Mouse (Mus musculus) cerebellum, adult 11-12 months (tissue): ENCODE measurements at regions not wholly inside any gene's neighbourhood (a gene's known extent, or its start where the extent isn't known, plus 50 kb on each side); places are given as distances from the start of the nearest gene placed in this dataset.

Source experiments
- DNase-seq: peaks from one replicate; pipeline ENCODE4 v3.0.0; 2022

DNA sequence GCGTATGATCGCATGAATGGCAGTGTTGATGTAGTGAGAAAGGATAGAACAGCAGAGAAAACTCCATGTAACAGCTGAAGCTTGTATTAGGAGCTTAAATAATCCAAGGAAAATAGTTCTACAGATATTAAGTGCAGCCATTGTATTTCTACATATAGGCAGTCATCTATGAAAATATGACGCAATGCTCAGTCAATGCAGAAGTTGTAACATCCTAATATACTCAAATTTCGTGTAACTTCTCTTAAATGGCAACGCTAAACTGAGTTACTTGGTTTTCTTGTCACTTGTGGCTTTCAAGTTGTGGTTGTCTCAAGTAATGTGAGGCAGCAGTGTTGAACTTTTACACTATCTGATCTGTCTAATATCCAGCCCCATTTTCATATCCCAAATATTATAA lies 127.1 kb upstream of the Thbs1 start:
- no peak for DNase-seq

GRCm38 (mm10) chr2:117987426-117988215 lies 124.1 kb upstream of the Thbs1 start:
- no peak for DNase-seq

GRCm38 (mm10) chr2:117988396-117989173 lies 123.1 kb upstream of the Thbs1 start:
- no peak for DNase-seq

DNA sequence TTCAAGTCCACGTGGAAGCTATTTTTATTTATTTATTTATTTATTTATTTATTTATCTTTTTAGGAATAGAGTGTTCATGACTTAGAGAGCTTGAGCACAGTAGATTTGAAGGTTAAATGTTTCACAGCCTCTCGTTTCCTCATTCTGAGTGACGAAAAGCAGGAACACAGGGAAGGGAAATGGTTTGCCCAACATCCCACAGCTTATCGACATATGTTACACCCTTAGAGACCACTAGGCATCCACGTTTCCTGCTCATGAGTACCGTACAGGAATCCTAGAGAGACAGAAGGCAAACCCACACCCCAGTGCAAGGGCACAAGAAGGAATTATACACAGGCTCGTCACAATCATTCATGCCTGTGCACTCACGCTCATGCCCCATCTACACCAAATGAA lies 122.5 kb upstream of the Thbs1 start:
- DNase-seq, result no peak

DNA sequence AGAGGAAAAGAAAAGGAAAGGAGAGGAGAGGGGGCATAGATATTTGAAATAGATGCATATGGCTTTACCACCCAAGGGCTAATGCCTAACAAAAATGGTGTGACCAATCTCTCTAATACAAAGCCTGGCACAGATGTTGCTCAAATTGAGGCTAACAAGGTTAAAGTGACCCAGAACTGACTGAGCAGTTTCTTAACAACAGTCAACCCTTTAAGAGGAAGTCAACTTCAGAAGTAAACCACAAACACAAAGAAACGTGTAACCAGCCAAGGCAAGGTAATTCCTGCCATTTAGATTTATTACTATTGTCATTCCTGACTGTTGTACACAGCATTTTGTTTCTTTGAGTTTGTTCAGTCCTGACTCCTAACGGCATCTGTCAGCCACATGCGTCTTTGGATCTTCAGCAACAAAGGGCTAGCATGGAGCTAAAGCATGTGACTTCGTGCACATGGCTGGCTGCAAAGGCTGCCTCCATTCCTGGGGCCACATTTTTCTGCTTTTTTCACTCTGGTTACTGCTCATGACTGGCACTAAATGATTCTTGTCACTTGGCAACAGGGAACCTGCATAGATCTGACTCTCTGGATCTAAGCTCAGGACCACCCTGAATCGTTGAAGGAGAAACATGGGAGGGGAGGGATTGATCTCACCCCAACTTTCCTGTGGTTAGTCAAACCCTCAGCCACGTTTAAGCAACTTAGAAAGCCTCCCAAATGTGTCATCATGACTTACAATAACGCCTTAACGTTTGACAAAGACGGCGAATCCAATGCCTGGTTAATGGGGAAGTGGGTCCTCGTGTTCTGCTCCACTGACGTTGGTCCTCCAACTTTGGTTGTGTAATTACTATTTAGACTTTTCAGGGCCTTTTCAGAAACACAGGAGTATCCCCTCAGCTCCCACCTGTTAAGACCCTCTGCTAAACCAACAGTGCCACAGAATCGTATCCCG lies 115.3 kb upstream of the Thbs1 start:
- no peak for DNase-seq

DNA sequence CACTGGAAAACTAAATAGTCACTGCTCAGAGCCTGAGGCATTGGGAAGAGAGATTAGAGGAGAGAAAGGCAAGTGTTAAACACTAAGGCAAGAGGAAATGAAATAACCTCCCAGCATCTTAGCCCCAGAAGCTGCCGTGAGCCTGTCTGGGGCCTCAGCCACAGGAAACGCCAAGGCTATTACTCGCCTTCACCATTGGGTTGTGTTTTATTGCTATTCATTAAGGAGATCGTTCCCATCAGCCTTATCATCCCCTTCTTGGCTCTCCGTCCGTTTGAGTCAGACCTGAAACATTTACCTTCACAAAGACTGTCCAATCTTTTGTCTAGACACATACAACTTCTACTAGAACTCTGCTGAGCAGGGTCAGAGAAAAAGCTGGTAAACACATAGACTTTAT lies 112.0 kb upstream of the Thbs1 start:
- no peak for DNase-seq

DNA sequence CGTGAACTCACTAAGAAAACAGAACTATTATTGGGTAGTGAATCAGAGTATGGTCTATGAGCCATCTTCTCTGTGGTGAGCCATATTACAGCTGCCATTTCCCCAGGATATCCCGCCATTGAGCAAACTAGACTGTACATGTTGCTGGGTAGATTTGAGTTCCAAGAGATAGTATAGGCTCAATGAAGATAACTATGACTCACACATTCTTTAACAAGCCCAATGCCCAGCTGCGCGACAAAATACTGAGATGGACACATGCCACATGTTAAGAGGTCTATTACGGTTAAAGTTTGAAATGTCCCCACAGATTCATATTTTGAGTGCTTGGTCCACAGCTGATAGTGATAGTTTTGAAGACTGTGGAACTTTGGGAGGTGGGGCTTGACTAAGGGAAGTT lies 107.5 kb upstream of the Thbs1 start:
- DNase-seq, result no peak

DNA sequence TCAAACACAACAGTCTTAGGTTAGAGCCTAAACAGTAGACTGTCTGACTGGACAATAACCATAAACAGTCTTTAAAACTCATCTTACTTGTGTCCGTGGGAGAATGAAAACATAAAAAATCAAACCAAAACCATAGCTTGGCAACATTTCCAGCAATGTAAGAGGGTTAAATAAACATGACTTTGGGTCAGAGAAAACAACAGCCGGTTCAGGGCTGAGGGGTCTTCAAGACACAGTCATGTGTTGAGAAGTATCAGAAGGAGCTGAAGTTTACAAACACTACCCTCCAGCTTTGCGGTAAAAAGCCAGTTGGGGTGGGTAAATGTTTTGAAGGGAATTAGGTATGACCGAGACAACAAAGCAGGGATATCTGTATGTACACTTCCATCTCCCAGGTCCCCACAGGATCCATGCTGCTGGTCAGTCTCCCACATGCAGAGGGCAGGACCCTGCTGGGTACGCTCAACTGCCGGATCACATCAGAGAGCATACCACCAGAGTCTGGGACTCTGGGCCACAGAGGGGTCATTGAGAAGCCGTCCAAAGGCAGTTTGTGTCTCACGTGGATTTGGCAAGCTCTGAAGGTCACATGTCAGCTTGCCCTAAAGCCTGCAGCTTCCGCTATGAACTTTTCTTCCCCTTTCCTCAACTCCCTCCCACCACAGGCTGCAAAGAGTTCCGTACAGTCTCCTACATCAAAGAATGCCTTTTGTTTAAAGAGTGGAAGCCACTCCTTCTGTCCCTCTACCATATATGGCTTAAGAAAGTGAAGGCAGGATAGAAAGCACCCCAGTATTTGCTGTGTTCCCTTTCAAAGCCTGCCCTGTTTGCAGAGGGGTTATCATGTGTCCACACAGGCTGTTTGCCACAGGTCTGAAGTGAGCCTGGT lies 103.9 kb upstream of the Thbs1 start:
- no peak for DNase-seq

GRCm38 (mm10) chr2:118011679-118012078 lies 100.0 kb upstream of the Thbs1 start:
- DNase-seq, result no peak

- DNase-seq, result no peak
Observed at GRCm38 (mm10) chr2:118012211-118012610, 99.5 kb upstream of the Thbs1 start.

DNA sequence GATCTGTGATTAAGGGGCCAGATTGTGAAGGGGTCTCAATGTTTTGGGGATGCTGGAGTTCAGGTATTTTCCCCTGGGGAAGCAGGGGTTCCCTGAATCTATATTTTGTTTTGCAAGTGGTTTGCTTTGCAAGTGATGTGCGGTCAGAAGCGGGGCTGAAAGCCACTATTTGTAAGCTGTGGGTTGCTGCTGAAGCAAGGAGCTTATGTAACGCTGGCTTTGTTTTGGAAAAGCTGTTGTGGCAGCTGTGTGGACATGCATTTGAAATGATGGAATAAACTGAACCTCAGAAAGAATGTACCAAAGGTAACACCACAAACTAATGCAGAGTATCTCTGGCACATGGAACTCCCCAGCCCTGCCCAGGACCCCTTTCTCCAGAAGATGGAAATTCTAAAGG lies 98.5 kb upstream of the Thbs1 start:
- DNase-seq, result no peak

DNA sequence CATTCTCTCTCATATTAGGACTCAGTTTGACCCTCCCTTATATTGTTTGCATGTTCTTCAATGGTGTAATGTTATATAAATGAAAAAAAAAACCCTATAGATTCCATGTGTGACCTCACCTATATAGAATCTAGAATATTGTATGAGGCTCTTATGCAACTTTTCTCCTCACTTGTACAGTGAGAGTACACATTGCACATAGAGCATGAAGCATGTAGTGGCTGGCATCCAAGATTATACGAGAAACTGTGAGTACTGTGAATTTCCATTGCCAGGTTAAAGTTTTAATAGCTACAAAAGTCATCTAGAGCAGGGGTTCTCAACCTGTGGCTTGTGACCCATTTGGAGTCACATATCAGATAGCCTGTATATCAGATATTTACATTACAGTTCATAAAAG lies 96.5 kb upstream of the Thbs1 start:
- DNase-seq, result no peak

DNA sequence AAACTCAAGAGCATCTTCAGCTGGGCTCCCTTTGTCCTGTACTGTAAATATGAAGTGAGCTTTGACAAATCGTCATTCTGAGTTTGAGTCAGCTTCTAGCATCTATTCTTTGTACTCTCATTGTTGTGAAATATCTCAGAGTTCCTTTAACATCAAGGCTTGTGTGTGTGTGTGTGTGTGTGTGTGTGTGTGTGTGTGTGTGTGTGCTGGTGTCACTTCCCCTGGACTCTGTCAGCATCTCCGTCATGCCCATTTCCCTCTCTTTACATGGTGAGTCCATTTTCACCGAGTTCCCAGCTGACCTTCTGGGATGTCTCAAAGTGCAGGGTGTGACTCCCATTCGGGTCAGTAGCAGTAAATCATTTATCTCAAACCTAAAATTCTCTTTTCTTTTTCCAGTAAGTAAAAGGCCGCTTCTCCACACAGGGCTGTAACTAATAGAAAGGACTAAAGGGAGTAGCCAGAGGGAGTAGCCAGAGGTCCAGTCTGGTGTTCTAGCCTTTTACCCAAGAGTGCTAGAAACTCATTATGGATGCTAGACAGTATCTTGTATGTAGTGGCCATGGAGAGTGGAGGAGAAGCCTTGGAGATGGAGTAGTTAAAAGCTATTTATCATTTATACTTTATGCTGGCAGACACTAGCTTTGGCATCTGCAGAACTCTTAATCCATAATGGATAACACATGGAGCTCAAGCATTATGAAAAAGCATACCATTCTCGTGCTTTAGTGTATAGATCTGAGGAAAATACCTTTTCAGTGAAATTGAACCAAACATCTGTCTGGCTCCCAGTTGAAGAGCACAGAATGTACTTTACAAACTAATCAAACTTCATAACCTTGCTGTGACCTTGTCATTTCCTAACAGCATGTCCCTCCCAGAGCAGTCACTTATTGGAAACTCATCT lies 85.6 kb upstream of the Thbs1 start:
- no peak for DNase-seq

- DNase-seq, result no peak
Observed at GRCm38 (mm10) chr2:118028881-118029280, 82.8 kb upstream of the Thbs1 start.

DNA sequence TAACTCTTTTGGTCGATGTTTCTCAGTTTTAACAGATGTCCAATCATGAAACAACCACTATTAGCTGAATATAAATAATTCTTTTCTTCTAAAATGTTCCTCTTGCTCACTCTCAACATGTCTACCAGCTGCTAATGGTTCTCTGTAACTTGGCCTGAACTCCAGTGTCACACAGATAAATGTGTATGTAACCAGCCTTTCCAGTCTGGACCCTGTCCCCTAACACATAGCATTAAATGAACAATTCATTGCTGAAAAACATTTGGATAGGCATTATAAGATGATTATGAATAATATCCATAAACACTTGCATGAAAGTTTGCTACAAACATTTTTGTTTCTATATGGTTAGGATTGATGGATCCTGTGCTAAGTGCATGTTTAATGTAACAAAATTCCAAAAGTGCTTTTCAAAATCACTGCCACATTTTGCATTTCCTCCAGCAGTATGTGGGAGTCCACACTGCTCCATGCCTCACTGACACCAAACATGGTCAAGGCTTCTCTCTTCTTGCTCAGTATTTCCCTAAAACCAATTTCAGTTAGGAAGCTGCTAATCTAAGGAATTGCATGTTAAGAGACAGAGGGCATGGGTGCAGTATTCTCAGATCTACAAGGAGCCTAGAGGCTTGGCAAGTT lies 82.1 kb upstream of the Thbs1 start:
- DNase-seq, result no peak

DNA sequence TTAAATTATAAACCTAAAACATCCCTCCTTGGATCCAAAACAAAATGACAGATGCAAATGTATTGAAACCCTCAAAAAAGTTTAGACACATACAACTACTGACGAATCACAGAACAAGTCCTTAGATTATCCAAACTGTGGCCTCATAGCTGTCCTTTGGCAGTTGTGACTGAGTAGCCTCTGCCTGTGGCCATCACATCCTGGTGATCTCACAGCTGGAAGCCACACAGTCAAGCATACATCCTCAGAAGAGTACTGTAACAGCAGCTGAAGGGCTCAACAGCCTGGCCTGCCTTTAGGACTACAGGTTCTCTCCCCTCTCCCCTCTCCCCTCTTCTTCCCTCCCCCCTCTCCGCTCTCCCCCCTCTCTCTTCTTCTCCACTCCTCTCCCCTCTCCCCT lies 80.0 kb upstream of the Thbs1 start:
- no peak for DNase-seq

GRCm38 (mm10) chr2:118033377-118033776 lies 78.3 kb upstream of the Thbs1 start:
- DNase-seq, result no peak

- no peak for DNase-seq
Observed at GRCm38 (mm10) chr2:118034026-118034425, 77.7 kb upstream of the Thbs1 start.

GRCm38 (mm10) chr2:118035333-118035732 lies 76.3 kb upstream of the Thbs1 start:
- no peak for DNase-seq
